ENCODE assay signal across 8 mouse cellular contexts in genomic region chr2:153561564-153561963, GRCm38 (mm10). TPM values are rescaled to one million over a fixed set of nuclear protein-coding genes. Genes with fewer than 3 reads are reported as not detected.
DNase-seq lines count a peak whose midpoint lies in the region; ATAC-seq lines count a peak whose summit lies in the region.

No protein-coding gene starts in this region.

- no peaks in the 10 kb centered on the region for H3K27me3 ChIP-seq in kidney, embryonic 14.5 days (ENCODE audit: control insufficient read depth, insufficient read depth, low read length)
- H3K27me3 ChIP-seq in intestine, embryonic 15.5 days (replicated peaks) = no peaks in the 10 kb centered on the region
- no peaks in the 10 kb centered on the region for H3K27me3 ChIP-seq in midbrain, embryonic 16.5 days (ENCODE audit: control insufficient read depth, insufficient read depth, low read depth, low read length)

- peaks cover 23% of the 10 kb centered on the region for H3K4me1 ChIP-seq in kidney, embryonic 14.5 days (ENCODE audit: control insufficient read depth, insufficient read depth, low read length)
- H3K4me1 ChIP-seq in intestine, embryonic 15.5 days (replicated peaks) = peaks cover 26% of the 10 kb centered on the region
- H3K4me1 ChIP-seq in midbrain, embryonic 16.5 days (ENCODE audit: control insufficient read depth, insufficient read depth, low read length) = peaks cover 17% of the 10 kb centered on the region

- peak overlapping the region; percentile 51 for H3K4me2 ChIP-seq in kidney, embryonic 14.5 days (replicated peaks; ENCODE audit: low read depth, low read length)
- H3K4me2 ChIP-seq in intestine, embryonic 15.5 days (replicated peaks) = peak overlapping the region; percentile 60
- no peak overlapping the region for H3K4me2 ChIP-seq in midbrain, embryonic 16.5 days (ENCODE audit: low read length)

- H3K36me3 ChIP-seq in kidney, embryonic 14.5 days (ENCODE audit: control insufficient read depth, insufficient read depth, low read length) = no peaks in the 10 kb centered on the region
- H3K36me3 ChIP-seq in intestine, embryonic 15.5 days = no peaks in the 10 kb centered on the region
- no peaks in the 10 kb centered on the region for H3K36me3 ChIP-seq in midbrain, embryonic 16.5 days (ENCODE audit: control insufficient read depth, insufficient read depth, low read length)

- peak overlapping the region; percentile 92 for H3K27ac ChIP-seq in kidney, embryonic 14.5 days (ENCODE audit: low read depth, low read length)
- peak overlapping the region; percentile 84 for H3K27ac ChIP-seq in intestine, embryonic 15.5 days
- H3K27ac ChIP-seq in midbrain, embryonic 16.5 days (ENCODE audit: low read length) = peak overlapping the region; percentile 75; the same call in 1 of the 2 replicates

- no peaks in the 10 kb centered on the region for H3K9me3 ChIP-seq in kidney, embryonic 14.5 days (ENCODE audit: control insufficient read depth, low read length)
- H3K9me3 ChIP-seq in intestine, embryonic 15.5 days = no peaks in the 10 kb centered on the region
- H3K9me3 ChIP-seq in midbrain, embryonic 16.5 days (replicated peaks; ENCODE audit: control insufficient read depth, low read length, poor library complexity, severe bottlenecking) = no peaks in the 10 kb centered on the region

- no peak for DNase-seq in kidney, adult 11 months
- no peak for DNase-seq in layer of hippocampus, adult 18-20 months (ENCODE audit: low spot score in 2 of 2)
- no peak for DNase-seq in kidney, postnatal 36 days

- ATAC-seq in kidney, embryonic 14.5 days (ENCODE audit: low FRiP score, low TSS enrichment) = peak; percentile 37
- peak; percentile 43 for ATAC-seq in common myeloid progenitor, adult 5-6 weeks (replicated peaks; ENCODE audit: low read depth, poor library complexity, severe bottlenecking)
- ATAC-seq in intestine, embryonic 15.5 days = no peak; the same call in none of the 2 replicates
- ATAC-seq in midbrain, embryonic 16.5 days = 0 out of 2 replicates have a peak, but pooled peaks have one; percentile 2
- ATAC-seq in activated CD4-positive, CD25-positive, alpha-beta regulatory T cell, adult 4 months = no peak

- H3K9ac ChIP-seq in kidney, embryonic 14.5 days (ENCODE audit: low read depth, low read length) = no peak overlapping the region
- H3K9ac ChIP-seq in intestine, embryonic 15.5 days = 0 out of 2 replicates have a peak overlapping the region, but pooled peaks have one; percentile 13
- peak overlapping the region; percentile 1; the same call in 1 of the 2 replicates for H3K9ac ChIP-seq in midbrain, embryonic 16.5 days (ENCODE audit: low read depth, low read length)

- WGBS in kidney, embryonic 14.5 days = 8% methylated on average over 5 of the region's 5 CpGs
- 27% methylated on average over 5 of the region's 5 CpGs for WGBS in intestine, embryonic 15.5 days
- 36% methylated on average over 5 of the region's 5 CpGs for WGBS in midbrain, embryonic 16.5 days

- H3K4me3 ChIP-seq in kidney, embryonic 14.5 days (ENCODE audit: low read length) = no peak overlapping the region
- no peak overlapping the region for H3K4me3 ChIP-seq in intestine, embryonic 15.5 days (replicated peaks)
- H3K4me3 ChIP-seq in midbrain, embryonic 16.5 days (ENCODE audit: low read depth, low read length) = no peak overlapping the region

RNA-seq across cellular contexts. Expression of gene Nol4l, which starts 31.8 kb away (rescaled TPM):
- polyA plus RNA-seq in kidney, embryonic 14.5 days (2014; fragmentation: Nextera tagmentation; extraction: Ambion mirVana) = 10.5 and 17.1 TPM in 2 replicates
- total RNA-seq in common myeloid progenitor, adult 5-6 weeks (2017) = 7.3 and 7.4 TPM in 2 replicates
- 25.6 and 27.1 TPM in 2 replicates for polyA plus RNA-seq in intestine, embryonic 15.5 days (2015; fragmentation: Nextera tagmentation; extraction: Ambion mirVana)
- 39.9 and 47.5 TPM in 2 replicates for polyA plus RNA-seq in midbrain, embryonic 16.5 days (2015; fragmentation: Nextera tagmentation; extraction: Ambion mirVana)
- 10 to 100 TPM; 46.5 to 48.1 TPM for total RNA-seq in layer of hippocampus, adult 18-20 months (2021)
- 1 to 10 TPM; 2.7 to 3.5 TPM for polyA plus RNA-seq in activated CD4-positive, CD25-positive, alpha-beta regulatory T cell, adult 4 months (2017; shearing (Covaris generic))

Comparison
In these comparisons a context has a peak if more than half of its experiments do, and no peak if none do; other contexts are left out.
1. ATAC-seq: peak in kidney, embryonic 14.5 days (single experiment), common myeloid progenitor, adult 5-6 weeks (single experiment) and midbrain, embryonic 16.5 days (single experiment); none in intestine, embryonic 15.5 days (single experiment) and activated CD4-positive, CD25-positive, alpha-beta regulatory T cell, adult 4 months (single experiment).
2. Peak in every context shown above with its lines, with median percentiles within 50 percentile points of each other: H3K27ac ChIP-seq.